Mouse (Mus musculus): Measurements from ENCODE around the gene Fuca1. TPM values are rescaled to one million over a fixed set of nuclear protein-coding genes. Genes with fewer than 3 reads are reported as not detected.
A peak's percentile ranks its signal among the peaks of the same experiment; 100 is the strongest.

Fuca1 gene
- total RNA-seq, 2 experiments from 2014 or later, result 34.9 to 37.9 TPM

GRCm38 (mm10) chr4:135962946-135963345 lies 42.4 kb downstream of the Fuca1 start:
- intact Hi-C loops (cut with DNase I), result loop anchor here (1.0 kb wide), 1 partner anchor 9 kb away; the partner anchor contains the start of gene Lypla2

GRCm38 (mm10) chr4:135963457-135964193 lies 43.1 kb downstream of the Fuca1 start, which contains the start of gene Gale:
Gale (plus strand) TSS chr4:135963727.
- peak within 1 kb of the TSS; percentile 99 for H3K27ac ChIP-seq
- TF ChIP-seq CTCF (IDR thresholded peaks at IDR 0.05), result no peak
- intact Hi-C loops (cut with DNase I), result loop anchor here (1.0 kb wide), 1 partner anchor 9 kb away; the partner anchor contains the start of gene Lypla2
- DNase-seq (ENCODE audit: extremely low spot score in 1 of 2, low spot score in 2 of 2), result peak; percentile 94 to 95
- H3K4me3 ChIP-seq, result peak within 1 kb of the TSS; percentile 59

More at GRCm38 (mm10) chr4:135962946-135963345, 42.4 kb downstream of the Fuca1 start:
- peak overlapping the region; percentile 59 for H3K4me3 ChIP-seq
- DNase-seq (ENCODE audit: extremely low spot score in 1 of 2, low spot score in 2 of 2), result no peak
- no peak for TF ChIP-seq CTCF (IDR thresholded peaks at IDR 0.05)
- peak overlapping the region; percentile 99 for H3K27ac ChIP-seq

GRCm38 (mm10) chr4:135964426-135964825 lies 43.9 kb downstream of the Fuca1 start:
- no peak for TF ChIP-seq CTCF (IDR thresholded peaks at IDR 0.05)
- Histone ChIP-seq H3K4me3 (peak overlapping the region; percentile 59), H3K27ac (peak overlapping the region; percentile 99)
- peak; percentile 48 to 50 for DNase-seq (ENCODE audit: extremely low spot score in 1 of 2, low spot score in 2 of 2)
- intact Hi-C loops (cut with DNase I), result no loop called here

GRCm38 (mm10) chr4:135965113-135965512 lies 44.6 kb downstream of the Fuca1 start:
- no peak for DNase-seq (ENCODE audit: extremely low spot score in 1 of 2, low spot score in 2 of 2)
- TF ChIP-seq CTCF (IDR thresholded peaks at IDR 0.05), result no peak
- intact Hi-C loops (cut with DNase I), result no loop called here
- H3K27ac ChIP-seq, result no peak overlapping the region
- H3K4me3 ChIP-seq, result no peak overlapping the region

- no peak overlapping the region for H3K27ac ChIP-seq
- no peak for TF ChIP-seq CTCF (IDR thresholded peaks at IDR 0.05)
Observed at GRCm38 (mm10) chr4:135966283-135966682, 45.7 kb downstream of the Fuca1 start.

GRCm38 (mm10) chr4:135967086-135967760 lies 46.7 kb downstream of the Fuca1 start:
- TF ChIP-seq CTCF (IDR thresholded peaks at IDR 0.05), result no peak
- intact Hi-C loops (cut with DNase I), result no loop called here
- no peak for DNase-seq (ENCODE audit: extremely low spot score in 1 of 2, low spot score in 2 of 2)
- Histone ChIP-seq H3K27ac (no peak overlapping the region), H3K4me3 (no peak overlapping the region)

More at GRCm38 (mm10) chr4:135966283-135966682, 45.7 kb downstream of the Fuca1 start:
- intact Hi-C loops (cut with DNase I), result no loop called here
- no peak overlapping the region for H3K4me3 ChIP-seq
- no peak for DNase-seq (ENCODE audit: extremely low spot score in 1 of 2, low spot score in 2 of 2)

GRCm38 (mm10) chr4:135968271-135968869 lies 47.8 kb downstream of the Fuca1 start:
- no peak overlapping the region for H3K4me3 ChIP-seq
- intact Hi-C loops (cut with DNase I), result no loop called here
- no peak for DNase-seq (ENCODE audit: extremely low spot score in 1 of 2, low spot score in 2 of 2)
- no peak overlapping the region for H3K27ac ChIP-seq
- TF ChIP-seq CTCF (IDR thresholded peaks at IDR 0.05), result no peak

- DNase-seq (ENCODE audit: extremely low spot score in 1 of 2, low spot score in 2 of 2), result no peak
- no peak overlapping the region for H3K4me3 ChIP-seq
- no peak for TF ChIP-seq CTCF (IDR thresholded peaks at IDR 0.05)
- H3K27ac ChIP-seq, result no peak overlapping the region
- intact Hi-C loops (cut with DNase I), result no loop called here
Observed at GRCm38 (mm10) chr4:135969070-135969750, 48.7 kb downstream of the Fuca1 start.

GRCm38 (mm10) chr4:135970585-135970984 lies 50.0 kb downstream of the Fuca1 start:
- Histone ChIP-seq H3K4me3 (no peak overlapping the region), H3K27ac (no peak overlapping the region)
- intact Hi-C loops (cut with DNase I), result loop anchor here (5.0 kb wide), 1 partner anchor 82 kb away; the partner anchor contains the start of gene Rpl11
- no peak for DNase-seq (ENCODE audit: extremely low spot score in 1 of 2, low spot score in 2 of 2)
- TF ChIP-seq CTCF (IDR thresholded peaks at IDR 0.05), result no peak

GRCm38 (mm10) chr4:135971805-135972555 lies 51.4 kb downstream of the Fuca1 start:
- DNase-seq (ENCODE audit: extremely low spot score in 1 of 2, low spot score in 2 of 2), result no peak
- Histone ChIP-seq H3K4me3 (peak overlapping the region; percentile 94), H3K27ac (peak overlapping the region; percentile 96)
- intact Hi-C loops (cut with DNase I), result loop anchor here (1.0 to 5.0 kb wide), 2 partner anchors 9 to 80 kb away; partner anchors contain the start of genes Gale and Rpl11
- TF ChIP-seq CTCF (IDR thresholded peaks at IDR 0.05), result no peak

- no peak; the same call in 1 of the 2 replicates for TF ChIP-seq CTCF (IDR thresholded peaks at IDR 0.05)
- peak within 1 kb of the TSS; percentile 94 for H3K4me3 ChIP-seq
- intact Hi-C loops (cut with DNase I), result loop anchor here (1.0 to 5.0 kb wide), 2 partner anchors 9 to 80 kb away; partner anchors contain the start of genes Gale and Rpl11
- peak; percentile 88 to 92 for DNase-seq (ENCODE audit: extremely low spot score in 1 of 2, low spot score in 2 of 2)
- H3K27ac ChIP-seq, result peak within 1 kb of the TSS; percentile 96
Observed at GRCm38 (mm10) chr4:135972556-135972906, 52.0 kb downstream of the Fuca1 start, which contains the start of gene Lypla2. Lypla2 (minus strand) TSS chr4:135972626.

Measured in left cerebral cortex, adult 2 months (tissue).